Mouse (Mus musculus) MN1 (cell line): ENCODE results near the gene Fsip1.

Source experiments
- DNase-seq: peaks from one replicate; pipeline ENCODE4 v3.0.0-alpha.2; 2016; ENCODE audit warnings: low spot score

Gene Fsip1

DNA sequence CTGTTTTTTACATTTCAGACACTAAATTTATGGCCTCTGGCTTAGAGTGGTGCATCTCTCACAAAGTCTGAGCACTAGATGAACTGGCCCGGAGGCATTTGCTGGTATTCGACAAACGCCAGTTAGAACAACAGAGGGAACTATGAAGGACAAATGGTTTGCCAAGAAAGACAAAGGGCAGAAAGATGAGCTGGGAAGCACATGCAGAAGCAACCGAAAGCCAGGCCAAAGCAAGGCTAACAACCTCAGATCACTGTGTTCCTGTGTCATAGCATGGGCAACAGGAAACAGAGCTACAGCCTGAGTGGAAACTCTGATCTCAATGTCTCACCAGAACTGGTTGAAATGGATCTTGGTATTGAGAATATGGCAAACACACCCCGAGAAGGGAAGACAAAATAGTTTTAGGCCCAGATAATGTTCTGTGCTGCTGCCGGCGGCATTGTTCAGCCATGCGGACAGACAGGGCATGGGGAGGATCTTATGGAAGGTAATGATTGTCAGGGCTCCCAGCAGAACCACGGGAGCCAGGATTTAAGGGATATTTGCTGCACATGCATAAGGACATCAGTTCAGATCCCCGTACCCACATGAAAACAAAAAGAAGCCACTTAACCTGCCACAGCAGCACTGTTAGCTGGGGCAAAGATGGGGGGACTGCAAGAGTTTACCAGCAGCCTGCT is 169.6 kb downstream of the Fsip1 start:
- DNase-seq: no peak

DNA sequence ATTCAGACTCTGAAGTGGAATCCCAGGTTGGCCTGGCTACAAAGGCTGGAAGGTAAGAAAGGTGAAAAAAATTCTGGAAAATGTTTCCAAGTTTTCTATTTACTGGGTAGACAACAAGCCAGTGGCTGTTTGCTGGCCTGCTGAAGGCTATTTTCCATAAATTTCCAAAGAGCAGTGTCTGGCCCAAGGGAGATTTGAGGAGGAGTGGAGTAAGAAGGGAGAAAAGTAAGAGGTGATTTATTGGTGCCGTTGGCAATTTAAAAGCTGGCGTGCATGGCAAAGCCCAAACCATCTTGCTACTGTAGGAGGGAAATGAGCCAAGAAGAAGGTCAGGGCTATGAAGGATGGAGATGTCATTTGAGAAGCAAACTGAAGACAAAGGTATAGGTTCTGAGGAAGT is 171.1 kb downstream of the Fsip1 start:
- DNase-seq: no peak

- DNase-seq: no peak
Observed at GRCm38 (mm10) chr2:118084693-118085092, 172.1 kb downstream of the Fsip1 start.

DNA sequence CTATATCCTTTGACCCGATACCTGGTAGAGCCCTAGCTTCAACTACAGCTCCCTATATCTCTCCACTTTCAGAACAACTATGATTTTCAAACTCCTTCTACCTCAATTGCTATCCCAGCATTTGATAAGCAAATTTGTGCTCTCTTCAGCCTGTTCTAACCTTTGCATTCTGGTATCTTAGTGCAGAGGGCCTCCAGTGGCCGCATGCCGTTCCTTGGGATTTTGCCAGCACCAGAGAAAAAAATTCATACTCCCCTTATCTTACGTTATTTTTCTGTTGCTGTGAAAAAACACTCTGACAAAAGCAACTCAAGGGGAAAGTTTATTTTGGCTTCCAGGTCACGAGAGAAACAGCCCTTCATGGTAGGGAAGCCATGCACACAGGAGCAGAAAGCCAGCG is 173.1 kb downstream of the Fsip1 start:
- no peak for DNase-seq

DNA sequence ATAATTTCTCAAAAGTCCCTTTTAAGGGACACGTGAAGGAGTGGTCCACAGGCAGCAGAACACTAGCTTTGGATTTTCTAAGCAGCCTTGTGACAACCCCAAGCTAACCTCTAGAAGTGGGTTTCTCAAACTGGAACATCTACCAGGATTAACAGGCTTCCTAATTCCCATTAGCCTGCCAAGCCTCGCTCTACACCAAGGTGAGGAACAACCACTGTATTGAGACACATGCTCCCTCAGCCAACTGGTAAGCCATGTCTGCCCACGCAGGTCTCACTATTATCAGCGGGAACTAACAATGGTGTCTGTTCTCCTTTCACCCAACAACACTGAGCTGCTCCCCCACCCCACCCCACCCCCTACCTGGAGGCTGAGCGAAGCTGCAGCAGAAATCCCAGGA is 175.2 kb downstream of the Fsip1 start:
- no peak for DNase-seq
